Mouse (Mus musculus) megakaryocyte-erythroid progenitor cell, adult 5-6 weeks (primary cell): ENCODE data around the gene Trio. TPM values are rescaled to one million over a fixed set of nuclear protein-coding genes. Genes with fewer than 3 reads are reported as not detected.
A peak's percentile ranks its signal among the peaks of the same experiment; 100 is the strongest.

Experiments
- ATAC-seq: replicated peaks from 2 replicates; pipeline ENCODE4 v1.8.0; 2016; ENCODE audit warnings: mild to moderate bottlenecking, inconsistent platforms; ENCODE audit not compliant: severe bottlenecking, poor library complexity, low FRiP score, low TSS enrichment
- total RNA-seq, 2 experiments: library from RNA; stranded (forward) in 1 of 2; stranded (reverse) in 1 of 2; fragments of 200-1000, 215-1000 nt in 1 of 2; fragments of >200 nt in 1 of 2; fragmentation: Nextera tagmentation in 1 of 2; gene quantifications; 2 replicates each; pipeline ENCODE4 v1.2.3; 2014 to 2017

Trio gene
- total RNA-seq, 2 experiments from 2014 or later, result 7.2 to 26.2 TPM

GRCm38 (mm10) chr15:27866053-27866452 is 159.6 kb downstream of the Trio start:
- no peak for ATAC-seq

- peak; percentile 64 for ATAC-seq
Observed at GRCm38 (mm10) chr15:27864397-27864796, 161.3 kb downstream of the Trio start.

GRCm38 (mm10) chr15:27862949-27863348 is 162.7 kb downstream of the Trio start:
- ATAC-seq, result no peak

GRCm38 (mm10) chr15:27860439-27860838 is 165.2 kb downstream of the Trio start:
- ATAC-seq, result no peak

GRCm38 (mm10) chr15:27859590-27859989 is 166.1 kb downstream of the Trio start:
- ATAC-seq, result no peak

GRCm38 (mm10) chr15:27859115-27859514 is 166.5 kb downstream of the Trio start:
- ATAC-seq, result no peak

GRCm38 (mm10) chr15:27858179-27858819 is 167.3 kb downstream of the Trio start:
- no peak for ATAC-seq

- peak; percentile 64 for ATAC-seq
Observed at GRCm38 (mm10) chr15:27857242-27857641, 168.4 kb downstream of the Trio start.

- peak; percentile 82 for ATAC-seq
Observed at GRCm38 (mm10) chr15:27856050-27856787, 169.4 kb downstream of the Trio start.

- ATAC-seq, result no peak
Observed at GRCm38 (mm10) chr15:27851312-27851711, 174.3 kb downstream of the Trio start.

- peak; percentile 39; the same call in 1 of the 2 replicates for ATAC-seq
Observed at GRCm38 (mm10) chr15:27850904-27851303, 174.7 kb downstream of the Trio start.

GRCm38 (mm10) chr15:27849910-27850309 is 175.7 kb downstream of the Trio start:
- ATAC-seq, result no peak

- ATAC-seq, result no peak
Observed at GRCm38 (mm10) chr15:27841696-27842095, 184.0 kb downstream of the Trio start.

- ATAC-seq, result peak; percentile 94
Observed at GRCm38 (mm10) chr15:27840579-27840978, 185.1 kb downstream of the Trio start.

- ATAC-seq, result no peak
Observed at GRCm38 (mm10) chr15:27840125-27840524, 185.5 kb downstream of the Trio start.

- ATAC-seq, result no peak
Observed at GRCm38 (mm10) chr15:27831646-27832045, 194.0 kb downstream of the Trio start.

- peak; percentile 60 for ATAC-seq
Observed at GRCm38 (mm10) chr15:27827871-27828270, 197.8 kb downstream of the Trio start.

- ATAC-seq, result no peak
Observed at GRCm38 (mm10) chr15:27826886-27827285, 198.8 kb downstream of the Trio start.

GRCm38 (mm10) chr15:27826048-27826637 is 199.5 kb downstream of the Trio start:
- no peak for ATAC-seq

- ATAC-seq, result no peak
Observed at GRCm38 (mm10) chr15:27825390-27825789, 200.3 kb downstream of the Trio start.

- no peak for ATAC-seq
Observed at GRCm38 (mm10) chr15:27823581-27823980, 202.1 kb downstream of the Trio start.
